Mouse (Mus musculus) olfactory bulb, adult 2 months (tissue): ENCODE data around the gene Dlx3. TPM values are rescaled to one million over a fixed set of nuclear protein-coding genes. Genes with fewer than 3 reads are reported as not detected.

Experiments used
- H3K27ac ChIP-seq: fragments of 200-500 bp; 2 replicates; pipeline ENCODE4 v1.5.1; 2012; ENCODE audit warnings: low read depth, low read length; ENCODE audit not compliant: insufficient read depth
- H3K4me1 ChIP-seq: fragments of 200-500 bp; 2 replicates; pipeline ENCODE4 v1.6.1; 2012; ENCODE audit warnings: low read length; ENCODE audit not compliant: control insufficient read depth, insufficient read depth
- H3K4me3 ChIP-seq: fragments of 200-500 bp; 2 replicates; pipeline ENCODE4 v1.5.1; 2012; ENCODE audit warnings: mild to moderate bottlenecking, low read depth, low read length, moderate library complexity; ENCODE audit not compliant: insufficient read depth
- CTCF ChIP-seq: fragments of 200-500 bp; IDR thresholded peaks from 2 replicates; pipeline ENCODE4 v1.5.1; 2012; ENCODE audit warnings: low read depth, mild to moderate bottlenecking, low read length, moderate library complexity; ENCODE audit not compliant: insufficient read depth
- POLR2A ChIP-seq: fragments of 200-500 bp; IDR thresholded peaks from 2 replicates; pipeline ENCODE4 v1.6.1; 2012; ENCODE audit warnings: mild to moderate bottlenecking, low read depth, low read length, moderate library complexity; ENCODE audit not compliant: insufficient read depth
- WGBS: fragments of 180-500 bp; shearing (Covaris S2); methylation state at CpG from one replicate; pipeline ENCODE4 v1.1.7; 2018; 5-methylcytosine and 5-hydroxymethylcytosine counted together
- polyA plus RNA-seq: library from polyadenylated mRNA; stranded (reverse); fragments of >200 nt; gene quantifications from 2 replicates; pipeline ENCODE4 v1.2.4, GENCODE M21; 2012; ENCODE audit warnings: low replicate concordance; ENCODE audit not compliant: missing spikeins, insufficient read depth, insufficient read length

The Dlx3 gene
- polyA plus RNA-seq, 1 experiment = not detected

GRCm38 (mm10) chr11:95086229-95086628 lies 33.7 kb upstream of the Dlx3 start:
- 64% methylated on average over 5 of the region's 5 CpGs for WGBS
- H3K4me1 ChIP-seq = peaks cover 6% of the 10 kb centered on the region; the same call in 1 of the 2 replicates
- TF ChIP-seq POLR2A = no peak
- TF ChIP-seq CTCF = no peak
- H3K4me3 ChIP-seq = no peak overlapping the region
- H3K27ac ChIP-seq = no peak overlapping the region

GRCm38 (mm10) chr11:95087301-95088228 lies 32.4 kb upstream of the Dlx3 start:
- Histone ChIP-seq H3K4me3 (no peak overlapping the region), H3K27ac (no peak overlapping the region), H3K4me1 (peaks cover 6% of the 10 kb centered on the region; the same call in 1 of the 2 replicates)
- TF ChIP-seq POLR2A (no peak), CTCF (no peak)
- WGBS = 77% methylated on average over 17 of the region's 17 CpGs

GRCm38 (mm10) chr11:95088286-95088685 lies 31.6 kb upstream of the Dlx3 start:
- no peak overlapping the region for H3K27ac ChIP-seq
- WGBS = 78% methylated on average over 7 of the region's 7 CpGs

GRCm38 (mm10) chr11:95088857-95089779 lies 30.8 kb upstream of the Dlx3 start:
- peaks cover 6% of the 10 kb centered on the region; the same call in 1 of the 2 replicates for H3K4me1 ChIP-seq
- H3K27ac ChIP-seq = no peak overlapping the region
- TF ChIP-seq CTCF = no peak
- TF ChIP-seq POLR2A = no peak
- 62% methylated on average over 16 of the region's 16 CpGs for WGBS
- no peak overlapping the region for H3K4me3 ChIP-seq

More at GRCm38 (mm10) chr11:95088286-95088685, 31.6 kb upstream of the Dlx3 start:
- no peak for TF ChIP-seq POLR2A
- no peak for TF ChIP-seq CTCF
- no peak overlapping the region for H3K4me3 ChIP-seq
- H3K4me1 ChIP-seq = peaks cover 6% of the 10 kb centered on the region; the same call in 1 of the 2 replicates

GRCm38 (mm10) chr11:95093077-95093476 lies 26.8 kb upstream of the Dlx3 start:
- 85% methylated on average over 5 of the region's 5 CpGs for WGBS
- H3K27ac ChIP-seq = no peak overlapping the region
- H3K4me1 ChIP-seq = no peaks in the 10 kb centered on the region; the same call in 1 of the 2 replicates
- TF ChIP-seq CTCF (no peak), POLR2A (no peak)
- H3K4me3 ChIP-seq = no peak overlapping the region

GRCm38 (mm10) chr11:95095596-95095995 lies 24.3 kb upstream of the Dlx3 start:
- TF ChIP-seq CTCF (no peak), POLR2A (no peak)
- WGBS = 88% methylated on average over 10 of the region's 10 CpGs
- no peak overlapping the region for H3K4me3 ChIP-seq
- no peaks in the 10 kb centered on the region; the same call in 1 of the 2 replicates for H3K4me1 ChIP-seq
- no peak overlapping the region for H3K27ac ChIP-seq

- WGBS = 70% methylated on average over 4 of the region's 4 CpGs
- H3K4me3 ChIP-seq = no peak overlapping the region
- H3K27ac ChIP-seq = no peak overlapping the region
- no peaks in the 10 kb centered on the region; the same call in 1 of the 2 replicates for H3K4me1 ChIP-seq
- TF ChIP-seq CTCF (no peak), POLR2A (no peak)
These were observed 23.1 kb upstream of the Dlx3 start for GRCm38 (mm10) chr11:95096608-95097373.

- H3K27ac ChIP-seq = no peak overlapping the region
- TF ChIP-seq POLR2A (no peak), CTCF (no peak)
- no peak overlapping the region for H3K4me3 ChIP-seq
- H3K4me1 ChIP-seq = no peaks in the 10 kb centered on the region; the same call in 1 of the 2 replicates
- WGBS = 69% methylated on average over 6 of the region's 6 CpGs
These were observed 22.0 kb upstream of the Dlx3 start for GRCm38 (mm10) chr11:95097889-95098288.
